Mouse (Mus musculus) testis, adult 2 months (tissue): ENCODE results near the gene Clic1. TPM values are rescaled to one million over a fixed set of nuclear protein-coding genes. Genes with fewer than 3 reads are reported as not detected.

Source experiments
- H3K27ac ChIP-seq: fragments of 200-500 bp; 2 replicates; pipeline ENCODE4 v1.5.1; 2012; ENCODE audit warnings: low read depth, low read length; ENCODE audit not compliant: control insufficient read depth, insufficient read depth
- H3K27me3 ChIP-seq: fragments of 200-500 bp; 2 replicates; pipeline ENCODE4 v1.6.1; 2012; ENCODE audit warnings: mild to moderate bottlenecking, low read length, moderate library complexity; ENCODE audit not compliant: control insufficient read depth, insufficient read depth
- H3K36me3 ChIP-seq: fragments of 200-500 bp; 2 replicates; pipeline ENCODE4 v1.6.1; 2012; ENCODE audit warnings: mild to moderate bottlenecking, low read length; ENCODE audit not compliant: control insufficient read depth, insufficient read depth
- H3K4me1 ChIP-seq: fragments of 200-500 bp; 2 replicates; pipeline ENCODE4 v1.6.1; 2012; ENCODE audit warnings: low read length; ENCODE audit not compliant: control insufficient read depth, insufficient read depth
- H3K4me3 ChIP-seq: fragments of 200-500 bp; 2 replicates; pipeline ENCODE4 v1.5.1; 2012; ENCODE audit warnings: low read depth, mild to moderate bottlenecking, low read length, moderate library complexity, mixed read lengths; ENCODE audit not compliant: control insufficient read depth
- CTCF ChIP-seq: fragments of 200-500 bp; IDR thresholded peaks from 2 replicates; pipeline ENCODE4 v1.5.1; 2012; ENCODE audit warnings: low read depth, mild to moderate bottlenecking, inconsistent platforms, low read length, moderate library complexity; ENCODE audit not compliant: control insufficient read depth, insufficient read depth, insufficient replicate concordance
- POLR2A ChIP-seq: fragments of 200-500 bp; IDR thresholded peaks from 2 replicates; pipeline ENCODE4 v1.6.1; 2012; ENCODE audit warnings: low read depth, mild to moderate bottlenecking, inconsistent platforms, low read length, moderate library complexity; ENCODE audit not compliant: control insufficient read depth
- polyA plus RNA-seq: library from polyadenylated mRNA; depleted of rRNA; stranded (reverse); fragments of >200 nt; gene quantifications from 2 replicates; pipeline ENCODE4 v1.2.3, GENCODE M21; 2012

The Clic1 gene
- polyA plus RNA-seq, 1 experiment: 24.1 TPM

- no peaks in the 10 kb centered on the region for H3K27me3 ChIP-seq
- no peak overlapping the region; the same call in 1 of the 2 replicates for H3K27ac ChIP-seq
- peaks cover 2% of the 10 kb centered on the region; the same call in 1 of the 2 replicates for H3K4me1 ChIP-seq
- no peaks in the 10 kb centered on the region for H3K36me3 ChIP-seq
- H3K4me3 ChIP-seq: no peak overlapping the region
- TF ChIP-seq POLR2A (no peak), CTCF (no peak)
Measured at GRCm38 (mm10) chr17:35034896-35035295, 14.9 kb upstream of the Clic1 start.

- no peaks in the 10 kb centered on the region for H3K4me1 ChIP-seq
- no peaks in the 10 kb centered on the region for H3K36me3 ChIP-seq
- no peaks in the 10 kb centered on the region for H3K27me3 ChIP-seq
- TF ChIP-seq CTCF (no peak), POLR2A (no peak)
- no peak overlapping the region for H3K4me3 ChIP-seq
- no peak overlapping the region for H3K27ac ChIP-seq
Measured at GRCm38 (mm10) chr17:35039121-35039873, 10.5 kb upstream of the Clic1 start.

GRCm38 (mm10) chr17:35043794-35044193 lies 6.0 kb upstream of the Clic1 start:
- no peak overlapping the region for H3K27ac ChIP-seq
- H3K4me1 ChIP-seq: peaks cover 5% of the 10 kb centered on the region
- H3K36me3 ChIP-seq: no peaks in the 10 kb centered on the region
- H3K27me3 ChIP-seq: no peaks in the 10 kb centered on the region
- H3K4me3 ChIP-seq: no peak overlapping the region
- no peak for TF ChIP-seq POLR2A
- no peak for TF ChIP-seq CTCF

GRCm38 (mm10) chr17:35044904-35045806 lies 4.6 kb upstream of the Clic1 start:
- peaks cover 12% of the 10 kb centered on the region for H3K4me1 ChIP-seq
- H3K36me3 ChIP-seq: no peaks in the 10 kb centered on the region
- H3K4me3 ChIP-seq: no peak overlapping the region
- TF ChIP-seq POLR2A (no peak), CTCF (no peak)
- peaks cover 2% of the 10 kb centered on the region; the same call in 1 of the 2 replicates for H3K27me3 ChIP-seq
- peak overlapping the region; percentile 43; the same call in 1 of the 2 replicates for H3K27ac ChIP-seq

- Histone ChIP-seq H3K4me1 (peaks cover 17% of the 10 kb centered on the region), H3K36me3 (no peaks in the 10 kb centered on the region), H3K27me3 (peaks cover 2% of the 10 kb centered on the region; the same call in 1 of the 2 replicates), H3K27ac (peak overlapping the region; percentile 73), H3K4me3 (peak overlapping the region; percentile 86)
- peak; percentile 63; the same call in 1 of the 2 replicates for TF ChIP-seq POLR2A
- no peak for TF ChIP-seq CTCF
Measured at GRCm38 (mm10) chr17:35045807-35046680, 3.7 kb upstream of the Clic1 start.

- peaks cover 24% of the 10 kb centered on the region for H3K4me1 ChIP-seq
- H3K4me3 ChIP-seq: peak within 1 kb of the TSS; percentile 86
- peaks cover 2% of the 10 kb centered on the region; the same call in 1 of the 2 replicates for H3K27me3 ChIP-seq
- H3K27ac ChIP-seq: peak within 1 kb of the TSS; percentile 73
- TF ChIP-seq POLR2A: peak; percentile 50; the same call in 1 of the 2 replicates
- no peak for TF ChIP-seq CTCF
- no peaks in the 10 kb centered on the region for H3K36me3 ChIP-seq
Measured at GRCm38 (mm10) chr17:35046681-35047455, 2.9 kb upstream of the Clic1 start, which contains the start of gene Msh5. Gene Msh5, minus strand, starts transcription at chr17:35046745.
